Mouse (Mus musculus) liver, embryonic 14.5 days (tissue): ENCODE results near the gene Xxylt1.

Experiments
- CTCF ChIP-seq: IDR thresholded peaks from 2 replicates; pipeline ENCODE4 v1.5.1; 2016; ENCODE audit warnings: antibody characterized with exemption, low read depth, control low read depth
- EP300 ChIP-seq: IDR thresholded peaks from 2 replicates; pipeline ENCODE4 v1.6.1; 2016; ENCODE audit warnings: antibody characterized with exemption, low read depth

- no peak for TF ChIP-seq CTCF
- TF ChIP-seq EP300: no peak
These were observed 145.2 kb downstream of the Xxylt1 start for GRCm38 (mm10) chr16:30936012-30936461.
